Mouse (Mus musculus) CH12.LX (cell line): ENCODE data around the gene Atp4a. TPM values are rescaled to one million over a fixed set of nuclear protein-coding genes. Genes with fewer than 3 reads are reported as not detected.
A peak's percentile ranks its signal among the peaks of the same experiment; 100 is the strongest.

Experiments used
- DNase-seq: peaks from one replicate; pipeline ENCODE4 v3.0.0-alpha.2; 2013; ENCODE audit errors: extremely low read depth
- H3K27ac ChIP-seq: 2 replicates; pipeline ENCODE4 v1.5.1; 2012; ENCODE audit warnings: low read depth, mild to moderate bottlenecking, control low read depth, moderate library complexity; ENCODE audit not compliant: insufficient read depth
- H3K27me3 ChIP-seq: replicated peaks from 2 replicates; pipeline ENCODE3; 2012; ENCODE audit warnings: inconsistent platforms
- H3K36me3 ChIP-seq, 2 experiments: replicated peaks in 1 of 2; 2 replicates each; pipeline versions ENCODE3 to v1.6.1; 2012; ENCODE audit warnings: inconsistent platforms in 1 of 2, low read length in 1 of 2, mild to moderate bottlenecking in 1 of 2, mixed read lengths in 1 of 2, moderate library complexity in 1 of 2; ENCODE audit not compliant: control insufficient read depth in 1 of 2, insufficient read depth in 1 of 2
- H3K4me1 ChIP-seq, 2 experiments: 2 replicates each; pipeline ENCODE4 v1.6.1; 2012; ENCODE audit warnings: inconsistent platforms in 1 of 2, moderate library complexity in 1 of 2; ENCODE audit not compliant: insufficient read depth in 2 of 2, control insufficient read depth in 1 of 2
- H3K4me2 ChIP-seq: 2 replicates; pipeline ENCODE4 v1.6.1; 2012; ENCODE audit warnings: low read depth, mild to moderate bottlenecking, control low read depth; ENCODE audit not compliant: poor library complexity, insufficient read depth, severe bottlenecking
- H3K4me3 ChIP-seq, 3 experiments: fragments of 150-350 bp in 1 of 3; sonication (generic) in 1 of 3; replicated peaks in 1 of 3; 2 replicates each; pipeline versions ENCODE3 to v1.5.1; 2011 to 2012; ENCODE audit warnings: low read depth in 2 of 3, low read length in 2 of 3, mild to moderate bottlenecking in 2 of 3, moderate library complexity in 2 of 3, control low read depth in 1 of 3, improper control_type of control experiment in 1 of 3, inconsistent platforms in 1 of 3, mixed read lengths in 1 of 3; ENCODE audit not compliant: poor library complexity in 1 of 3
- H3K79me2 ChIP-seq: replicated peaks from 2 replicates; pipeline ENCODE4 v1.6.1; 2012; ENCODE audit warnings: mild to moderate bottlenecking, moderate library complexity; ENCODE audit not compliant: control insufficient read depth, poor library complexity, insufficient read depth, severe bottlenecking; ENCODE audit errors: extremely low read depth
- H3K9ac ChIP-seq: 2 replicates; pipeline ENCODE4 v1.6.1; 2012; ENCODE audit warnings: low read depth, mild to moderate bottlenecking, control low read depth, moderate library complexity; ENCODE audit not compliant: insufficient read depth
- H3K9me3 ChIP-seq: replicated peaks from 2 replicates; pipeline ENCODE3; 2012; ENCODE audit warnings: low read length, inconsistent platforms, mixed read lengths
- BHLHE40 ChIP-seq: IDR thresholded peaks from 2 replicates; pipeline ENCODE4 v1.6.1; 2011; ENCODE audit warnings: mild to moderate bottlenecking, low read depth, low read length, improper control_type of control experiment
- CHD1 ChIP-seq: IDR thresholded peaks from 2 replicates; pipeline ENCODE4 v1.6.1; 2012; ENCODE audit warnings: low read depth, low read length, improper control_type of control experiment, inconsistent platforms
- CTCF ChIP-seq, 2 experiments: IDR thresholded peaks in 1 of 2; conservative IDR thresholded peaks in 1 of 2; 2 replicates each; pipeline ENCODE4 v1.5.1; 2011 to 2012; ENCODE audit warnings: low read depth in 2 of 2, low read length in 2 of 2, improper control_type of control experiment in 1 of 2, inconsistent platforms in 1 of 2, mild to moderate bottlenecking in 1 of 2, moderate library complexity in 1 of 2
- EP300 ChIP-seq: IDR thresholded peaks from 2 replicates; pipeline ENCODE4 v1.6.1; 2011; ENCODE audit warnings: low read length, improper control_type of control experiment
- GABPA ChIP-seq: IDR thresholded peaks from 2 replicates; pipeline ENCODE4 v1.6.1; 2012; ENCODE audit warnings: low read depth, low read length, improper control_type of control experiment, inconsistent platforms; ENCODE audit not compliant: insufficient replicate concordance
- HCFC1 ChIP-seq: IDR thresholded peaks from 2 replicates; pipeline ENCODE4 v1.6.1; 2012; ENCODE audit warnings: low read depth, mild to moderate bottlenecking, inconsistent platforms, low read length, improper control_type of control experiment
- MAZ ChIP-seq: IDR thresholded peaks from 2 replicates; pipeline ENCODE4 v1.6.1; 2012; ENCODE audit warnings: low read depth, mild to moderate bottlenecking, inconsistent platforms, low read length, improper control_type of control experiment, moderate library complexity
- MEF2A ChIP-seq: IDR thresholded peaks from 2 replicates; pipeline ENCODE4 v1.6.1; 2014; ENCODE audit warnings: low read depth, mild to moderate bottlenecking, inconsistent platforms, low read length, improper control_type of control experiment, borderline replicate concordance
- PAX5 ChIP-seq: IDR thresholded peaks from 2 replicates; pipeline ENCODE4 v1.6.1; 2012; ENCODE audit warnings: low read length, inconsistent platforms, mixed read lengths
- POLR2A ChIP-seq: IDR thresholded peaks from 2 replicates; pipeline ENCODE4 v1.6.1; 2011; ENCODE audit warnings: low read depth, mild to moderate bottlenecking, improper control_type of control experiment, low read length
- POLR2AphosphoS2 ChIP-seq: IDR thresholded peaks from 2 replicates; pipeline ENCODE4 v1.6.1; 2011; ENCODE audit warnings: low read depth, low read length, improper control_type of control experiment
- RAD21 ChIP-seq: IDR thresholded peaks from 2 replicates; pipeline ENCODE4 v1.6.1; 2011; ENCODE audit warnings: low read depth, mild to moderate bottlenecking, low read length, improper control_type of control experiment, moderate library complexity
- SIN3A ChIP-seq: IDR thresholded peaks from 2 replicates; pipeline ENCODE4 v1.6.1; 2012; ENCODE audit warnings: low read length, improper control_type of control experiment, inconsistent platforms
- SMC3 ChIP-seq: IDR thresholded peaks from 2 replicates; pipeline ENCODE4 v1.6.1; 2011; ENCODE audit warnings: low read depth, low read length, improper control_type of control experiment
- TBP ChIP-seq: conservative IDR thresholded peaks from 2 replicates; pipeline ENCODE4 v1.6.1; 2011; ENCODE audit warnings: low read depth, low read length, improper control_type of control experiment
- TCF12 ChIP-seq: IDR thresholded peaks from 2 replicates; pipeline ENCODE4 v1.6.1; 2014; ENCODE audit warnings: low read depth, mild to moderate bottlenecking, inconsistent platforms, low read length, improper control_type of control experiment
- UBTF ChIP-seq: IDR thresholded peaks from 2 replicates; pipeline ENCODE4 v1.6.1; 2012; ENCODE audit warnings: low read depth, mild to moderate bottlenecking, inconsistent platforms, low read length, improper control_type of control experiment, moderate library complexity
- USF1 ChIP-seq: IDR thresholded peaks from 2 replicates; pipeline ENCODE4 v1.6.1; 2014; ENCODE audit warnings: low read depth, mild to moderate bottlenecking, inconsistent platforms, low read length, improper control_type of control experiment
- ZC3H11A ChIP-seq: IDR thresholded peaks from 2 replicates; pipeline ENCODE4 v1.6.1; 2012; ENCODE audit warnings: low read depth, mild to moderate bottlenecking, inconsistent platforms, low read length, improper control_type of control experiment
- ZMIZ1 ChIP-seq: IDR thresholded peaks from 2 replicates; pipeline ENCODE4 v1.6.1; 2012; ENCODE audit warnings: low read depth, mild to moderate bottlenecking, inconsistent platforms, low read length, improper control_type of control experiment
- ZNF384 ChIP-seq: IDR thresholded peaks from 2 replicates; pipeline ENCODE4 v1.6.1; 2012; ENCODE audit warnings: low read depth, low read length, improper control_type of control experiment, inconsistent platforms
- dilution Hi-C: fragments of 300-500 bp; cut with MboI; formaldehyde crosslinking; loops from 2 replicates; pipeline ENCODE4 v1.14.3; 2020; ENCODE audit warnings: low sequenced_read_pairs; ENCODE audit not compliant: extremely low pct_unique_long_range_greater_than_20kb, extremely low pct_ligation_motif_present
- in situ Hi-C: fragments of 300-500 bp; cut with MboI; formaldehyde crosslinking; loops from 3 replicates; pipeline ENCODE4 v1.14.3; 2019; ENCODE audit warnings: low sequenced_read_pairs, low pct_ligation_motif_present, low pct_unique_long_range_greater_than_20kb, mixed read lengths
- polyA plus RNA-seq: library from polyadenylated mRNA; unstranded; fragments of >175 nt; gene quantifications from 2 replicates; pipeline ENCODE4 v1.2.1, GENCODE M21; 2012; ENCODE audit warnings: low read depth; ENCODE audit not compliant: insufficient read length
- total RNA-seq, 2 experiments: library from RNA; depleted of rRNA; stranded (reverse); fragments of 300-350 nt in 1 of 2; fragments of >200 nt in 1 of 2; gene quantifications; 2 replicates each; pipeline ENCODE4 v1.2.3; 2012 to 2014

The Atp4a gene
- total and polyA plus RNA-seq, 3 experiments, result 0.33 to 0.67 TPM; not detected in 1

DNA sequence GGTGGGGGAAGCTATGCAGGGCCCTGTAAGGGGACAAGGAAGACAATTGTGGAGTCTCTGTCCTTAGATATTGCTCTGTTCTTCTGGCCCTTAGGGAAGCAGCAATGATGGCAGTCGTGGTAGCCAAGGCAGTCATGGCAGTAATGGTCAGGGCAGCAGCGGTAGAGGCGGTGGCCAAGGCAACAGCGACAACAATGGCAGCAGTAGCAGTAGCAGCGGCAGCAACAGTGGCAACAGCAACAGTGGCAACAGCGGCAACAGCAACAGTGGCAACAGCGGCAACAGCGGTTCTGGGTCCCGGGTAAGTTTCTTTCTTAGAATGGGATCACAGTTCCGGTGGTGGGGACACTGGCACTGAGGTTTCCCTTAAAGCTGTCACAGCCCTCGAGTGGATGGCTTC is 53.2 kb downstream of the Atp4a start:
- dilution Hi-C loops, result no loop called here
- Histone ChIP-seq H3K36me3 (no peaks in the 10 kb centered on the region), H3K9me3 (no peaks in the 10 kb centered on the region), H3K4me2 (no peak overlapping the region), H3K4me3 (no peak overlapping the region), H3K27ac (no peak overlapping the region), H3K9ac (no peak overlapping the region), H3K4me1 (peaks cover 4 to 36% of the 10 kb centered on the region in 2 experiments; a peak in 3 of 4 replicates), H3K27me3 (peaks cover 2% of the 10 kb centered on the region), H3K79me2 (no peaks in the 10 kb centered on the region)
- in situ Hi-C loops, result no loop called here
- DNase-seq, result no peak
- TF ChIP-seq SMC3, result no peak
- TF ChIP-seq GABPA, result no peak
- no peak for TF ChIP-seq UBTF
- no peak for TF ChIP-seq HCFC1
- no peak for TF ChIP-seq SIN3A
- no peak for TF ChIP-seq BHLHE40
- TF ChIP-seq POLR2AphosphoS2, result no peak
- no peak for TF ChIP-seq EP300
- TF ChIP-seq ZMIZ1, result no peak
- TF ChIP-seq POLR2A, result no peak
- TF ChIP-seq TBP, result no peak
- no peak for TF ChIP-seq ZC3H11A

DNA sequence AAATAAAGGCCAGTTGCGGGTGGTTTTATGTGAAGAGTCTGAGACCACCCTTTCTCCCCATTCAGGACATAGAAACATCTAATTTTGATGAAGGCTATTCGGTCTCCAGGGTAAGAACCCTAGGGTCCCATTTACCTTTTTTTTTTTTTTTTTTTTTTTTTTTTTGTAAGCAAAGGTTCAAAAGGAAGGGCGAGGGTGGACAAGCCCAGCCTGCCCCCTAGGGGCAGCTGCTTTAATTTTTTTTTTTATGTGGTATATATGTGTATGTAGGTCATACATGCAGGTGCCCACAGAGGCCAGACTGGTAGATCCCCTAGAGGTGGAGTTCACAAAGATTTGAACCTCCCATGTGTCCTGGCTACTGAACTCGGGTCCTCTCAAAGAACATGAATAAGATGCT is 54.4 kb downstream of the Atp4a start:
- no peak overlapping the region for H3K4me2 ChIP-seq
- peaks cover 4% of the 10 kb centered on the region for H3K9me3 ChIP-seq
- in situ Hi-C loops (no loop called here), dilution Hi-C loops (no loop called here)
- no peaks in the 10 kb centered on the region for H3K79me2 ChIP-seq
- H3K4me3 ChIP-seq, result no peak overlapping the region
- DNase-seq, result no peak
- peak in 1 of 2 experiments; percentile 46; a peak in 2 of 4 replicates for TF ChIP-seq CTCF (conservative IDR thresholded peaks at IDR 0.05 in 1 of 2, IDR thresholded peaks at IDR 0.05 in 1 of 2; ENCODE audit: low read depth in 2 of 2, low read length in 2 of 2)
- no peak for TF ChIP-seq ZC3H11A
- no peak for TF ChIP-seq ZMIZ1
- no peak for TF ChIP-seq UBTF
- peak; percentile 91 for TF ChIP-seq ZNF384
- no peak for TF ChIP-seq PAX5
- TF ChIP-seq CHD1, result no peak
- TF ChIP-seq SIN3A, result no peak
- no peak for TF ChIP-seq TCF12
- TF ChIP-seq RAD21, result peak; percentile 33
- TF ChIP-seq MAZ, result no peak
- TF ChIP-seq HCFC1, result no peak
- no peak for TF ChIP-seq MEF2A
- TF ChIP-seq USF1, result no peak
- peaks cover 4 to 26% of the 10 kb centered on the region in 2 experiments; a peak in 3 of 4 replicates for H3K4me1 ChIP-seq
- H3K36me3 ChIP-seq, result no peaks in the 10 kb centered on the region
- peaks cover 2% of the 10 kb centered on the region for H3K27me3 ChIP-seq
- no peak overlapping the region for H3K27ac ChIP-seq
- no peak overlapping the region for H3K9ac ChIP-seq
